Mouse (Mus musculus): ENCODE results near the gene Fam171a2. TPM values are rescaled to one million over a fixed set of nuclear protein-coding genes. Genes with fewer than 3 reads are reported as not detected.

Gene Fam171a2
- polyA plus RNA-seq, 1 experiment from 2014 or later = 4.6 TPM

GRCm38 (mm10) chr11:102401898-102402500 lies 45.5 kb downstream of the Fam171a2 start:
- H3K27me3 ChIP-seq (ENCODE audit: control insufficient read depth, insufficient read depth, low read length) = peaks cover 41% of the 10 kb centered on the region
- WGBS = 50% methylated on average over 12 of the region's 12 CpGs
- no peak for ATAC-seq (ENCODE audit: insufficient number of reproducible peaks, insufficient read depth, low FRiP score, low read depth)

GRCm38 (mm10) chr11:102400513-102401084 lies 46.9 kb downstream of the Fam171a2 start:
- Histone ChIP-seq H3K27ac (replicated peaks in 1 of 2; ENCODE audit: control insufficient read depth in 1 of 2, insufficient read depth in 1 of 2, low read depth in 2 of 2, low read length in 2 of 2) (no peak overlapping the region), H3K4me2 (ENCODE audit: low read length) (no peak overlapping the region), H3K9ac (ENCODE audit: low read length) (no peak overlapping the region), H3K4me3 (ENCODE audit: control insufficient read depth in 1 of 2, insufficient read depth in 1 of 2, low read depth in 1 of 2, low read length in 2 of 2) (no peak overlapping the region), H3K27me3 (ENCODE audit: control insufficient read depth, insufficient read depth, low read length) (peaks cover 52% of the 10 kb centered on the region), H3K36me3 (ENCODE audit: control insufficient read depth, insufficient read depth, low read length) (peaks cover 36% of the 10 kb centered on the region), H3K4me1 (ENCODE audit: control insufficient read depth in 2 of 2, insufficient read depth in 2 of 2, low read length in 2 of 2) (peaks cover 4 to 13% of the 10 kb centered on the region in 2 experiments; a peak in 3 of 4 replicates), H3K9me3 (ENCODE audit: control insufficient read depth, low read length) (no peaks in the 10 kb centered on the region)
- ATAC-seq (ENCODE audit: insufficient number of reproducible peaks, insufficient read depth, low FRiP score, low read depth) = no peak
- whole genome bisulfite sequencing = 17% methylated on average over 12 of the region's 12 CpGs

More at GRCm38 (mm10) chr11:102401898-102402500, 45.5 kb downstream of the Fam171a2 start:
- peaks cover 41% of the 10 kb centered on the region for H3K36me3 ChIP-seq (ENCODE audit: control insufficient read depth, insufficient read depth, low read length)
- H3K27ac ChIP-seq (replicated peaks in 1 of 2; ENCODE audit: control insufficient read depth in 1 of 2, insufficient read depth in 1 of 2, low read depth in 2 of 2, low read length in 2 of 2) = no peak overlapping the region
- peaks cover 13 to 23% of the 10 kb centered on the region in 2 experiments for H3K4me1 ChIP-seq (ENCODE audit: control insufficient read depth in 2 of 2, insufficient read depth in 2 of 2, low read length in 2 of 2)
- H3K9ac ChIP-seq (ENCODE audit: low read length) = no peak overlapping the region
- H3K9me3 ChIP-seq (ENCODE audit: control insufficient read depth, low read length) = no peaks in the 10 kb centered on the region
- H3K4me2 ChIP-seq (ENCODE audit: low read length) = no peak overlapping the region
- H3K4me3 ChIP-seq (ENCODE audit: control insufficient read depth in 1 of 2, insufficient read depth in 1 of 2, low read depth in 1 of 2, low read length in 2 of 2) = no peak overlapping the region

GRCm38 (mm10) chr11:102399610-102400072 lies 47.8 kb downstream of the Fam171a2 start:
- no peak for ATAC-seq (ENCODE audit: insufficient number of reproducible peaks, insufficient read depth, low FRiP score, low read depth)
- 2% methylated on average over 30 of the region's 34 CpGs for WGBS
- peaks cover 62% of the 10 kb centered on the region for H3K27me3 ChIP-seq (ENCODE audit: control insufficient read depth, insufficient read depth, low read length)

GRCm38 (mm10) chr11:102399107-102399506 lies 48.4 kb downstream of the Fam171a2 start:
- no peaks in the 10 kb centered on the region for H3K9me3 ChIP-seq (ENCODE audit: control insufficient read depth, low read length)
- H3K27ac ChIP-seq (replicated peaks in 1 of 2; ENCODE audit: control insufficient read depth in 1 of 2, insufficient read depth in 1 of 2, low read depth in 2 of 2, low read length in 2 of 2) = no peak overlapping the region
- peaks cover 0 to 6% of the 10 kb centered on the region in 2 experiments; a peak in 3 of 4 replicates for H3K4me1 ChIP-seq (ENCODE audit: control insufficient read depth in 2 of 2, insufficient read depth in 2 of 2, low read length in 2 of 2)
- no peak overlapping the region for H3K9ac ChIP-seq (ENCODE audit: low read length)
- peak overlapping the region; percentile 56; the same call in 1 of the 2 replicates for H3K4me2 ChIP-seq (ENCODE audit: low read length)
- peaks cover 63% of the 10 kb centered on the region for H3K27me3 ChIP-seq (ENCODE audit: control insufficient read depth, insufficient read depth, low read length)
- ATAC-seq (ENCODE audit: insufficient number of reproducible peaks, insufficient read depth, low FRiP score, low read depth) = no peak
- WGBS = 17% methylated on average over 15 of the region's 15 CpGs
- H3K36me3 ChIP-seq (ENCODE audit: control insufficient read depth, insufficient read depth, low read length) = peaks cover 21% of the 10 kb centered on the region
- H3K4me3 ChIP-seq (ENCODE audit: control insufficient read depth in 1 of 2, insufficient read depth in 1 of 2, low read depth in 1 of 2, low read length in 2 of 2) = no peak overlapping the region

More at GRCm38 (mm10) chr11:102399610-102400072, 47.8 kb downstream of the Fam171a2 start:
- Histone ChIP-seq H3K27ac (replicated peaks in 1 of 2; ENCODE audit: control insufficient read depth in 1 of 2, insufficient read depth in 1 of 2, low read depth in 2 of 2, low read length in 2 of 2) (no peak overlapping the region), H3K4me3 (ENCODE audit: control insufficient read depth in 1 of 2, insufficient read depth in 1 of 2, low read depth in 1 of 2, low read length in 2 of 2) (peak overlapping the region; percentile 1 to 34; a peak in 2 of 4 replicates), H3K4me1 (ENCODE audit: control insufficient read depth in 2 of 2, insufficient read depth in 2 of 2, low read length in 2 of 2) (peaks cover 0 to 5% of the 10 kb centered on the region in 2 experiments; a peak in 2 of 4 replicates), H3K9ac (ENCODE audit: low read length) (peak overlapping the region; percentile 38; the same call in 1 of the 2 replicates), H3K9me3 (ENCODE audit: control insufficient read depth, low read length) (no peaks in the 10 kb centered on the region), H3K36me3 (ENCODE audit: control insufficient read depth, insufficient read depth, low read length) (peaks cover 26% of the 10 kb centered on the region), H3K4me2 (ENCODE audit: low read length) (peak overlapping the region; percentile 56)

- H3K27me3 ChIP-seq (ENCODE audit: control insufficient read depth, insufficient read depth, low read length) = peaks cover 63% of the 10 kb centered on the region
- no peak overlapping the region for H3K4me2 ChIP-seq (ENCODE audit: low read length)
- no peaks in the 10 kb centered on the region for H3K9me3 ChIP-seq (ENCODE audit: control insufficient read depth, low read length)
- H3K4me1 ChIP-seq (ENCODE audit: control insufficient read depth in 2 of 2, insufficient read depth in 2 of 2, low read length in 2 of 2) = peaks cover 4 to 14% of the 10 kb centered on the region in 2 experiments; a peak in 3 of 4 replicates
- peaks cover 12% of the 10 kb centered on the region for H3K36me3 ChIP-seq (ENCODE audit: control insufficient read depth, insufficient read depth, low read length)
- no peak overlapping the region for H3K27ac ChIP-seq (replicated peaks in 1 of 2; ENCODE audit: control insufficient read depth in 1 of 2, insufficient read depth in 1 of 2, low read depth in 2 of 2, low read length in 2 of 2)
- H3K4me3 ChIP-seq (ENCODE audit: control insufficient read depth in 1 of 2, insufficient read depth in 1 of 2, low read depth in 1 of 2, low read length in 2 of 2) = no peak overlapping the region
- no peak overlapping the region for H3K9ac ChIP-seq (ENCODE audit: low read length)
- ATAC-seq (ENCODE audit: insufficient number of reproducible peaks, insufficient read depth, low FRiP score, low read depth) = no peak
- WGBS = 70% methylated on average over 20 of the region's 20 CpGs
Measured at GRCm38 (mm10) chr11:102398007-102398825, 49.3 kb downstream of the Fam171a2 start.

GRCm38 (mm10) chr11:102396671-102397141 lies 50.8 kb downstream of the Fam171a2 start:
- whole genome bisulfite sequencing = 78% methylated on average over 7 of the region's 7 CpGs
- H3K9me3 ChIP-seq (ENCODE audit: control insufficient read depth, low read length) = no peaks in the 10 kb centered on the region
- no peak overlapping the region for H3K4me2 ChIP-seq (ENCODE audit: low read length)
- H3K27me3 ChIP-seq (ENCODE audit: control insufficient read depth, insufficient read depth, low read length) = peaks cover 63% of the 10 kb centered on the region
- no peak overlapping the region for H3K27ac ChIP-seq (replicated peaks in 1 of 2; ENCODE audit: control insufficient read depth in 1 of 2, insufficient read depth in 1 of 2, low read depth in 2 of 2, low read length in 2 of 2)
- no peak overlapping the region for H3K9ac ChIP-seq (ENCODE audit: low read length)
- peaks cover 9 to 22% of the 10 kb centered on the region in 2 experiments for H3K4me1 ChIP-seq (ENCODE audit: control insufficient read depth in 2 of 2, insufficient read depth in 2 of 2, low read length in 2 of 2)
- no peaks in the 10 kb centered on the region for H3K36me3 ChIP-seq (ENCODE audit: control insufficient read depth, insufficient read depth, low read length)
- no peak overlapping the region for H3K4me3 ChIP-seq (ENCODE audit: control insufficient read depth in 1 of 2, insufficient read depth in 1 of 2, low read depth in 1 of 2, low read length in 2 of 2)
- no peak for ATAC-seq (ENCODE audit: insufficient number of reproducible peaks, insufficient read depth, low FRiP score, low read depth)

GRCm38 (mm10) chr11:102396263-102396662 lies 51.2 kb downstream of the Fam171a2 start:
- Histone ChIP-seq H3K27me3 (ENCODE audit: control insufficient read depth, insufficient read depth, low read length) (peaks cover 59% of the 10 kb centered on the region), H3K27ac (replicated peaks in 1 of 2; ENCODE audit: control insufficient read depth in 1 of 2, insufficient read depth in 1 of 2, low read depth in 2 of 2, low read length in 2 of 2) (no peak overlapping the region), H3K4me1 (ENCODE audit: control insufficient read depth in 2 of 2, insufficient read depth in 2 of 2, low read length in 2 of 2) (peaks cover 9 to 22% of the 10 kb centered on the region in 2 experiments), H3K4me3 (ENCODE audit: control insufficient read depth in 1 of 2, insufficient read depth in 1 of 2, low read depth in 1 of 2, low read length in 2 of 2) (no peak overlapping the region), H3K36me3 (ENCODE audit: control insufficient read depth, insufficient read depth, low read length) (no peaks in the 10 kb centered on the region), H3K9ac (ENCODE audit: low read length) (no peak overlapping the region), H3K4me2 (ENCODE audit: low read length) (no peak overlapping the region), H3K9me3 (ENCODE audit: control insufficient read depth, low read length) (no peaks in the 10 kb centered on the region)
- no peak for ATAC-seq (ENCODE audit: insufficient number of reproducible peaks, insufficient read depth, low FRiP score, low read depth)
- WGBS = 62% methylated on average over 6 of the region's 6 CpGs

Data from heart, embryonic 14.5 days (tissue).